Mouse (Mus musculus): ENCODE measurements around the gene Rps6kl1.

DNA sequence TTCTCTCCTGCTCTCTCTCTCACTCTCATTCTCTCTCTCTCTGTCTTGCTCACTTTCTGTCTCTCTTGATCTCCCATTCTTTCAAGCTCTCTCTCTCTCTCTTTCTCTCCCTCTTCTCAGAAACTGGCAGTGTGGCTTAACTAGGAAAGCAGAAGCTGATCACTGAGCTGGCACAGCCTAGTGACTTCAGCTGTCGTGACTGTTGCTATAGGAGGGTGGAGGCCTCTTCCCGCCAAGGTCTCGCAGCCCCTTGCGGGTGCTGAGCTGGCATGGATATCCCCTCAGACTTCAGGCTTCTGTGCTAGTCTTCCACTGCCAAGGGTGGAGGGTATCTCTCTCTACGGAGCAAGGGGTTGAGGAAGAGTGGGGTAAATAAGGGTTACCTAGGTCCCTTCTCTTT lies 31.8 kb upstream of the Rps6kl1 start:
- TF ChIP-seq POLR2A (IDR thresholded peaks at IDR 0.05; ENCODE audit: extremely low read depth, insufficient read depth, low read length), result no peak
- TF ChIP-seq CTCF (IDR thresholded peaks at IDR 0.05; ENCODE audit: low read depth, low read length), result no peak

All from liver, adult 2 months (tissue).